Mouse (Mus musculus): ENCODE measurements at regions not wholly inside any gene's neighbourhood (a gene's known extent, or its start where the extent isn't known, plus 50 kb on each side); places are given as distances from the start of the nearest gene placed in this dataset.

- TF ChIP-seq CHD2 (IDR thresholded peaks at IDR 0.05; ENCODE audit: low read depth, low read length) = no peak
- TF ChIP-seq ZC3H11A (IDR thresholded peaks at IDR 0.05; ENCODE audit: borderline replicate concordance, low read depth, low read length) = no peak
- TF ChIP-seq ZNF384 (IDR thresholded peaks at IDR 0.05; ENCODE audit: low read depth, low read length) = no peak
Measured at GRCm38 (mm10) chr11:22661713-22662551, 150.0 kb downstream of the Tmem17 start.

Measured in ES-E14 (cell line).